Mouse (Mus musculus): ENCODE data around the gene Tcn2.

GRCm38 (mm10) chr11:3922731-3923130 lies 9.2 kb downstream of the Tcn2 start:
- no peak for TF ChIP-seq POLR2A (IDR thresholded peaks at IDR 0.05; ENCODE audit: extremely low read depth, insufficient read depth, low read length)
- TF ChIP-seq CTCF (IDR thresholded peaks at IDR 0.05; ENCODE audit: extremely low read depth, insufficient read depth, low read length): no peak
